Mouse (Mus musculus) erythroblast, embryonic 14.5 days (primary cell): ENCODE data around the gene Nadk. TPM values are rescaled to one million over a fixed set of nuclear protein-coding genes. Genes with fewer than 3 reads are reported as not detected.

ENCODE experiments used
- H3K27me3 ChIP-seq: 2 replicates; pipeline ENCODE4 v1.6.1; 2012; ENCODE audit warnings: inconsistent platforms; ENCODE audit not compliant: control insufficient read depth
- H3K36me3 ChIP-seq: 2 replicates; pipeline ENCODE4 v1.6.1; 2012; ENCODE audit warnings: mild to moderate bottlenecking, inconsistent platforms; ENCODE audit not compliant: control insufficient read depth
- H3K4me1 ChIP-seq: 2 replicates; pipeline ENCODE4 v1.6.1; 2012; ENCODE audit warnings: inconsistent platforms; ENCODE audit not compliant: control insufficient read depth
- H3K4me3 ChIP-seq: replicated peaks from 2 replicates; pipeline ENCODE3; 2012; ENCODE audit warnings: moderate library complexity, mild to moderate bottlenecking, inconsistent platforms
- H3K9me3 ChIP-seq: 2 replicates; pipeline ENCODE4 v1.6.1; 2012; ENCODE audit warnings: low read length, inconsistent platforms, mixed read lengths; ENCODE audit not compliant: control insufficient read depth
- GATA1 ChIP-seq: IDR thresholded peaks from 2 replicates; pipeline ENCODE4 v1.6.1; 2012; ENCODE audit warnings: low read length, inconsistent platforms, mixed read lengths
- TAL1 ChIP-seq: IDR thresholded peaks from 3 replicates; pipeline ENCODE4 v1.6.1; 2012; ENCODE audit warnings: low read length, inconsistent platforms, mixed read lengths
- polyA plus RNA-seq: library from polyadenylated mRNA; stranded (reverse); fragments of >175 nt; gene quantifications from 2 replicates; pipeline ENCODE4 v1.2.3, GENCODE M21; 2012

The Nadk gene
- polyA plus RNA-seq, result 1.0 and 1.9 TPM in 2 replicates

DNA sequence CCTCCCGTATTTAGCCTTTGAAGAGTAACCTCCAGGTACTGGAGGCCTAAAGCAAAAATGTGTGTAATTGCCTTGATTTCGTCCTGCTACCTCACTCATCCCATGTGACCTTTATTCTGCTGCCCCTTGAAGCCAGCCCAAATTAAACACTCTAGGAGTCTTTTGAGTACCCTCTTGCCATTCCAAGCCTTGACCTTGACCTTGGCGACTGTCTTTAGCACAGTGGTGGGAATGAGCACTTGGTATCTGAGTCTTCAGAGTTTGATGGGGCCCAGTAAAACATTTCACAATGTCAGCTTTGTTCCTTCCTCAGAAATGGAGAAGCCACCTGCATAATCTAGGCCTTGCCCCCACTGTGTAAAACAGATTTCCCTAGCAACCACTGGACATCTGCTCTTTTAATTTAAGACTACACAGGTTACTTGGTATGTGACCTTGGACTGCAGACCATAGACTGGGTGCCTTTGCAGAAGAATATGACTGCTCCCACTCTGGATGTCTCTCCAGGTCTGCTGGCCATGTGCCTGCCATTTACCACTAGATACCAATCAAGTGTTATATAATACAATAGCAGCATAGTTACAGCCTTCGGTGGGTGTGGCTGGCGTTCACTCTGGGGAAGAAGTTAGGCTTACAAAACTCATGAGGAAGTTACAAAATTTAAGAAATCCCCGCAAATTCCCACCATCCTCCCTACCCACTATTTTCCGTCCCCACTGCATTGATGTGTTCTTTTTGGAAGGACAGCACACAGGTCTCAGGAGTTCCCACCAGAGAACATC, at the start of gene Nadk:
TSS of gene Nadk (plus strand) at position 718 of the 782 bp plus-strand sequence.
- no peaks in the 10 kb centered on the region for H3K9me3 ChIP-seq
- H3K36me3 ChIP-seq, result peaks cover 48% of the 10 kb centered on the region
- TF ChIP-seq TAL1 (no peak), GATA1 (no peak)
- peak within 1 kb of the TSS; percentile 94 for H3K4me3 ChIP-seq
- no peaks in the 10 kb centered on the region for H3K27me3 ChIP-seq
- H3K4me1 ChIP-seq, result peaks cover 45% of the 10 kb centered on the region

DNA sequence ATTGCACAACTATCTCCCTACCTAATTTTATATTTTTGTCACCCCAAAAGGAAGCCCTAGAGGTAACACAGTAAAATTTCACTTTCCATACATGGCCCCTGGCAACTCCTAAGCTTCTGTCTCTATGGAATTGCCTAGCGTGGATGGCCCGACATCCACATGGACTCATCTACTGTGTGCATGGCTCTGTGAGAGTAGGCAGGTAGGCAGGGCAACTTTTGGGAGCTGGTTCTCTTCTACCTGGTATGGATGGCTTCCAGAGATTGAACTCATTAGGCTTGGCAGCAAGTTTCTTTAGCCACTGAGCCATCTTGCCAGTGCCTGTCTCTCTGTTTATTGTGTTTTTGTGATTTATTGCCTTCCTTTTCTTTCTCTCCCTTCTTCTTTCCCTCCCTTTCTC, 47.4 kb upstream of the Nadk start:
- TF ChIP-seq TAL1, result no peak
- no peak for TF ChIP-seq GATA1
- no peaks in the 10 kb centered on the region; the same call in 1 of the 2 replicates for H3K4me1 ChIP-seq
- no peaks in the 10 kb centered on the region for H3K9me3 ChIP-seq
- H3K36me3 ChIP-seq, result peaks cover 5% of the 10 kb centered on the region
- H3K27me3 ChIP-seq, result no peaks in the 10 kb centered on the region
- no peak overlapping the region for H3K4me3 ChIP-seq

DNA sequence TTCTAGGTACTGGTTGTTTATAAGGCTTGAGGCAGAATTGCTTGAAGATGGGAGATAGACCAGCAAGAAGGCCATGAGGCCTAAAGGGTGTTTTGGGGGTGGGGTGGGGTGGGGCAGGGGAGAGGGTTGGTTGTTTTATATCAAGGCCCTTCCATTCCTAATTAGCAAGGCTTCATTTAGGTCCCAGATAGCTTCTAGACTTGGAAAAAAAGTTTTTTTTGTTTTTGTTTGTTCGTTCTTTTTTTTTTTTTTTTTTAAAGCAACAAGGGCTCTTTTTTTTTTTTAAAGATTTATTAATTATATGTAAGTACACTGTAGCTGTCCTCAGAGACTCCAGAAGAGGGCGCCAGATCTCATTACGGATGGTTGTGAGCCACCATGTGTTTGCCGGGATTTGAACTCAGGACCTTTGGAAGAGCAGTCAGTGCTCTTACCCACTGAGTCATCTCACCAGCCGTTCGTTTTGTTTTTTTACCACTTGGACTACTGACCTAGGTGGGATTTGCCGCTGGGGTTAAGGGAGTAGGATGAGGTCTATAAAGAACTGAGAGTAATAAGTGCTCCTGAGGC, 44.1 kb upstream of the Nadk start:
- Histone ChIP-seq H3K9me3 (no peaks in the 10 kb centered on the region), H3K36me3 (peaks cover 10% of the 10 kb centered on the region), H3K27me3 (no peaks in the 10 kb centered on the region), H3K4me3 (no peak overlapping the region), H3K4me1 (no peaks in the 10 kb centered on the region; the same call in 1 of the 2 replicates)
- TF ChIP-seq GATA1 (no peak), TAL1 (no peak)

DNA sequence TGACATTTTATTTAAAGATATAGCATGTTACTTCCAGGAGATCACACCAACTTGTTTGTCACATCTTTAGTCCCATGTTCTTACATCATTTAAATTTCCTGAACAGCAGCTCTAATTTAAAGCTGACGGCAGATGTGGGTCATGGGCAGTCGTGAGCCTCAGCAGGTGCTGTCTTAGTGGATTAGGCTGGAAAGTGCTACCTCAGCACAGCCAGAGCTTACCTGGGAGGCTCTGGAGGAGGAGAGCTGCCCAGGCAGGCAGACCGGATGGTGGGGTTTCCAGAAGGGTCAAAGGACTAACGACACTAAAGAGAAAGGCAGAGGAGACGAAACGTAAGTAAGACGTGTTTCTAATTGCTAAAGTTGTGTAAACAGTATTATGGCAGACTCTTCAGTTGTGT, 39.9 kb upstream of the Nadk start:
- Histone ChIP-seq H3K4me3 (no peak overlapping the region), H3K9me3 (no peaks in the 10 kb centered on the region), H3K36me3 (peaks cover 24% of the 10 kb centered on the region), H3K4me1 (no peaks in the 10 kb centered on the region; the same call in 1 of the 2 replicates), H3K27me3 (no peaks in the 10 kb centered on the region)
- no peak for TF ChIP-seq TAL1
- TF ChIP-seq GATA1, result no peak

DNA sequence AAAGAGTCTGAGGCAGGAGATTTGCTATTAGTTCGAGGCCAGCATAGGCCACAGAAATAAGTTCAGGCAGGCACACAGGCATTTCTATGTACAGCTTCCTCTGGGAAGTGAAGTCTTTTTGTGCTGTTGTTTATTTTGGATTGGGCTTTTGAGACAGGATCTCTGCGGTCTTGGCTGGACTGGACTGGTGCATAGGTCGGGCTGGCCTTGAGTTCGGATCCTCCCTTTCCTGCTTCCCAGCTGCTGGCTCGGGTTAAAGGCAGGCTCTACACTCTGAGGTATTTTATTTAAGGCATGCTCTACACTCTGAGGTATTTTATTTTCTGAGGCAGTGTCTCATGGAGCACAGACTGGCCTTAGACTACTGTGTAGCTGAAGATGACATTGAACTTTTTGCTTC, 36.4 kb upstream of the Nadk start:
- Histone ChIP-seq H3K4me1 (no peaks in the 10 kb centered on the region; the same call in 1 of the 2 replicates), H3K36me3 (peaks cover 50% of the 10 kb centered on the region), H3K27me3 (no peaks in the 10 kb centered on the region), H3K9me3 (no peaks in the 10 kb centered on the region), H3K4me3 (no peak overlapping the region)
- TF ChIP-seq TAL1 (no peak), GATA1 (no peak)

DNA sequence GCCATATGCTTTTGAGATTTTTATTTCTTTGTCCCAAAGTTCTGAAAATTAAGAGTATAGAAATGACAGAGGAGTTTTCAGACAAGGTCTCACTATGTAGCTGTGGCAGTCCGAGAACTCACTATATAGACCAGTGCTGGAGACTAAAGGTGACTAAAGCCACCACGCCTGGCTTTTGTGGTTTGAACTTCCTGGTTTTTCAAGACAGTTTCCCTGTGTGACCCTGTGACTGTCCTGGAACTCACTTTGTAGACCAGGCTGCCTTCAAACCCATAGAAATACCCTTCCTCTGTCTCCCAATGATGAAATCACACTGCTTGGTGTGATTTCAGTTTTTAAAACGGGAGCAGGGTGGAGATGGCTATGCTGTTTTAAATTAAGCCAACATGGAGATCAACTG, 32.9 kb upstream of the Nadk start:
- H3K4me3 ChIP-seq, result no peak overlapping the region
- H3K4me1 ChIP-seq, result no peaks in the 10 kb centered on the region; the same call in 1 of the 2 replicates
- TF ChIP-seq TAL1 (no peak), GATA1 (no peak)
- H3K9me3 ChIP-seq, result no peaks in the 10 kb centered on the region
- peaks cover 66% of the 10 kb centered on the region for H3K36me3 ChIP-seq
- H3K27me3 ChIP-seq, result no peaks in the 10 kb centered on the region

DNA sequence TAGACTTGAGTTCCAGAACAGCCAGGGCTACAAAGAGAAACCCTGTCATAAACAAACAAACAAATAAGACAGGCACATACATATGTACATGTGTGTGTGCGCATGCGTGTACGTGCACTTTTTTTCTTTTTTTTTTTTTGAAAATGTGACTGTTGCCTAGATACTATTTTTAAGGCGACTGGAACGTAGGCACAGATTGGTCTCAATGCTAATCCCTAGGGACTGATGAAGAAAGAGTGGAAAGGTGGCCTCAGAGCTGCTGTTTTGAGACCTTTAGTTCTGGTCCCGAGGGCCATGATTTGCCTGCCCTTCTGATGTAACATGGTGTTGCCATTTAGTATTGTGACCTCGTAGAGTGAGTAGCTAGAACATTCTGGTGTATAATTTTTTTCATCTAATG, 12.2 kb upstream of the Nadk start:
- TF ChIP-seq GATA1 (no peak), TAL1 (no peak)
- Histone ChIP-seq H3K36me3 (peaks cover 76% of the 10 kb centered on the region), H3K27me3 (no peaks in the 10 kb centered on the region), H3K4me1 (peaks cover 4% of the 10 kb centered on the region; the same call in 1 of the 2 replicates), H3K9me3 (no peaks in the 10 kb centered on the region), H3K4me3 (no peak overlapping the region)

DNA sequence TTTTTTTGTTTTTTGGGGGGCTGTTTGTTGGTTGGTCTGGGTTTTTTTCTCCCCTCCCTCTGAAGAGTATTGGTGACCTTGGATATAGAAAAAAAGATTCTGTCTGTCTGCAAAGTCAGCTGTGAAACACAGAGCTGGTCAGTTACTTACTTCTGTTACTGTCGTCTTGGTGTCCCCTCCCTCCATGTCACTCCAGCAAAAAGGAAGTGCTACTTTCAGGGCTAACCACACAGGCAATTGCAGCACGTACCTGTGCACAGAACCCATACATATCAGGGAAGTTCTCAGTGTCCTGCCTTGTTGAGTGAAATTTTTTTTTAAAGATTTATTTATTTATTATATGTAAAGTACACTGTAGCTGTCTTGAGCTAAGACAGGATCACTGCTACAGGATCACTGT, 11.7 kb upstream of the Nadk start:
- H3K36me3 ChIP-seq, result peaks cover 78% of the 10 kb centered on the region

DNA sequence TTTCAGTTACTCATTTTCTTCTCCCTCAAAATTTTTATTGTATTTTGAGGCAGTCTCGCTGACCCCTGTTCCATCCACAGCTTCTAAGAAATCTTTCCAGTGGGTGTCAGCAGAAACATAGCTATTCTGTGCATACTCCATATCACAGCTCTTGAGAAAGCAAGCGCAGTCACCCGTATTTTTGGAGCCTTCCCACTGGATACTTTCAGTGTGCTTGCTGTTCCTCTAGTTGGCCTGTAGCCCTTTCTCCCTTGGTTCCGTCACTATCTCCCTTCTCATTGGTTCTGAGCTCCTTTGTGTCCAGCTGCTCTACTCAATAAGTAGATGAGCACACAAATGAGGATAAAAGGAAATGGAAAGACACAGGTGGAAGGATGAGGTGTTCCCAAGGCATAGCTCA, 11.1 kb upstream of the Nadk start:
- Histone ChIP-seq H3K36me3 (peaks cover 78% of the 10 kb centered on the region), H3K9me3 (no peaks in the 10 kb centered on the region)

More for the DNA sequence above, 11.7 kb upstream of the Nadk start:
- Histone ChIP-seq H3K4me3 (no peak overlapping the region), H3K4me1 (peaks cover 4% of the 10 kb centered on the region; the same call in 1 of the 2 replicates), H3K27me3 (no peaks in the 10 kb centered on the region), H3K9me3 (no peaks in the 10 kb centered on the region)
- TF ChIP-seq TAL1 (no peak), GATA1 (no peak)

More for the DNA sequence above, 11.1 kb upstream of the Nadk start:
- TF ChIP-seq TAL1, result no peak
- no peak for TF ChIP-seq GATA1
- Histone ChIP-seq H3K27me3 (no peaks in the 10 kb centered on the region), H3K4me3 (no peak overlapping the region), H3K4me1 (peaks cover 4% of the 10 kb centered on the region; the same call in 1 of the 2 replicates)
